Mouse (Mus musculus) MEL (cell line): ENCODE measurements around the gene Gm20388. TPM values are rescaled to one million over a fixed set of nuclear protein-coding genes. Genes with fewer than 3 reads are reported as not detected.

Source experiments
- DNase-seq: peaks from one replicate; pipeline ENCODE4 v3.0.0; 2011; ENCODE audit warnings: low read depth, low spot score
- H3K27ac ChIP-seq: 2 replicates; pipeline ENCODE4 v1.5.1; 2012; ENCODE audit warnings: low read depth, mild to moderate bottlenecking, control low read depth, low read length, moderate library complexity; ENCODE audit not compliant: control insufficient read depth
- H3K27me3 ChIP-seq, 2 experiments: fragments of 150-350 bp in 1 of 2; sonication (generic) in 1 of 2; 2 replicates each; pipeline ENCODE4 v1.6.1; 2012; ENCODE audit warnings: low read length in 2 of 2, mild to moderate bottlenecking in 2 of 2, improper control_type of control experiment in 1 of 2, moderate library complexity in 1 of 2; ENCODE audit not compliant: insufficient read depth in 2 of 2, control insufficient read depth in 1 of 2
- H3K36me3 ChIP-seq, 2 experiments: 2 replicates each; pipeline ENCODE4 v1.6.1; 2012 to 2014; ENCODE audit warnings: low read length in 2 of 2, improper control_type of control experiment in 1 of 2, inconsistent platforms in 1 of 2, mild to moderate bottlenecking in 1 of 2; ENCODE audit not compliant: insufficient read depth in 2 of 2, control insufficient read depth in 1 of 2
- H3K4me1 ChIP-seq, 2 experiments: fragments of 150-350 bp in 1 of 2; sonication (generic) in 1 of 2; 2 replicates each; pipeline ENCODE4 v1.6.1; 2012; ENCODE audit warnings: low read length in 2 of 2, improper control_type of control experiment in 1 of 2, mild to moderate bottlenecking in 1 of 2; ENCODE audit not compliant: insufficient read depth in 2 of 2, control insufficient read depth in 1 of 2
- H3K4me3 ChIP-seq, 2 experiments: fragments of 150-350 bp in 1 of 2; sonication (generic) in 1 of 2; 2 replicates each; pipeline ENCODE4 v1.5.1; 2012; ENCODE audit warnings: low read depth in 2 of 2, low read length in 2 of 2, mild to moderate bottlenecking in 2 of 2, moderate library complexity in 2 of 2, control low read depth in 1 of 2, improper control_type of control experiment in 1 of 2; ENCODE audit not compliant: control insufficient read depth in 1 of 2, insufficient read depth in 1 of 2
- H3K79me2 ChIP-seq: 2 replicates; pipeline ENCODE4 v1.6.1; 2012; ENCODE audit warnings: mild to moderate bottlenecking, low read length, moderate library complexity; ENCODE audit not compliant: control insufficient read depth, poor library complexity, insufficient read depth
- H3K9ac ChIP-seq: 2 replicates; pipeline ENCODE4 v1.6.1; 2012; ENCODE audit warnings: low read depth, mild to moderate bottlenecking, control low read depth, low read length, moderate library complexity; ENCODE audit not compliant: control insufficient read depth, poor library complexity, severe bottlenecking
- H3K9me3 ChIP-seq: fragments of 150-350 bp; sonication (generic); replicated peaks from 2 replicates; pipeline ENCODE4 v1.6.1; 2012; ENCODE audit warnings: mild to moderate bottlenecking, low read length, improper control_type of control experiment, moderate library complexity; ENCODE audit not compliant: insufficient read depth
- BHLHE40 ChIP-seq: IDR thresholded peaks from 2 replicates; pipeline ENCODE4 v1.6.1; 2012; ENCODE audit warnings: low read depth, mild to moderate bottlenecking, inconsistent platforms, low read length, improper control_type of control experiment, borderline replicate concordance
- CHD1 ChIP-seq: IDR thresholded peaks from 2 replicates; pipeline ENCODE4 v1.6.1; 2012; ENCODE audit warnings: low read depth, mild to moderate bottlenecking, inconsistent platforms, low read length, improper control_type of control experiment
- ETS1 ChIP-seq: IDR thresholded peaks from 2 replicates; pipeline ENCODE4 v1.6.1; 2012; ENCODE audit warnings: low read depth, mild to moderate bottlenecking, inconsistent platforms, low read length, improper control_type of control experiment, moderate library complexity
- GABPA ChIP-seq: IDR thresholded peaks from 2 replicates; pipeline ENCODE4 v1.6.1; 2012; ENCODE audit warnings: low read depth, mild to moderate bottlenecking, inconsistent platforms, low read length, improper control_type of control experiment, moderate library complexity
- GATA1 ChIP-seq: IDR thresholded peaks from 2 replicates; pipeline ENCODE4 v1.6.1; 2011; ENCODE audit warnings: low read depth, low read length, improper control_type of control experiment
- KAT2A ChIP-seq: conservative IDR thresholded peaks from 2 replicates; pipeline ENCODE4 v1.6.1; 2012; ENCODE audit warnings: low read depth, low read length, improper control_type of control experiment, inconsistent platforms
- MAZ ChIP-seq: IDR thresholded peaks from 2 replicates; pipeline ENCODE4 v1.6.1; 2012; ENCODE audit warnings: low read depth, mild to moderate bottlenecking, inconsistent platforms, low read length, improper control_type of control experiment
- POLR2AphosphoS2 ChIP-seq: IDR thresholded peaks from 2 replicates; pipeline ENCODE4 v1.6.1; 2011; ENCODE audit warnings: low read length, improper control_type of control experiment
- RAD21 ChIP-seq: IDR thresholded peaks from 2 replicates; pipeline ENCODE4 v1.6.1; 2011; ENCODE audit warnings: mild to moderate bottlenecking, low read depth, low read length, improper control_type of control experiment
- RCOR1 ChIP-seq: IDR thresholded peaks from 2 replicates; pipeline ENCODE4 v1.6.1; 2012; ENCODE audit warnings: low read depth, mild to moderate bottlenecking, inconsistent platforms, low read length, improper control_type of control experiment
- SIN3A ChIP-seq: IDR thresholded peaks from 2 replicates; pipeline ENCODE4 v1.6.1; 2012; ENCODE audit warnings: low read length, improper control_type of control experiment, inconsistent platforms
- SMC3 ChIP-seq: IDR thresholded peaks from 2 replicates; pipeline ENCODE4 v1.6.1; 2011; ENCODE audit warnings: low read depth, low read length, improper control_type of control experiment
- TBP ChIP-seq: IDR thresholded peaks from 2 replicates; pipeline ENCODE4 v1.8.0; 2011; ENCODE audit warnings: low read depth, low read length, improper control_type of control experiment
- USF1 ChIP-seq: IDR thresholded peaks from 2 replicates; pipeline ENCODE4 v1.6.1; 2014; ENCODE audit warnings: low read depth, mild to moderate bottlenecking, inconsistent platforms, low read length, improper control_type of control experiment, moderate library complexity
- USF2 ChIP-seq, 2 experiments: IDR thresholded peaks; 2 replicates each; pipeline ENCODE4 v1.6.1; 2011 to 2012; ENCODE audit warnings: improper control_type of control experiment in 2 of 2, low read length in 2 of 2, borderline replicate concordance in 1 of 2, inconsistent platforms in 1 of 2, low read depth in 1 of 2, mild to moderate bottlenecking in 1 of 2; ENCODE audit not compliant: insufficient read depth in 1 of 2
- ZC3H11A ChIP-seq: IDR thresholded peaks from 2 replicates; pipeline ENCODE4 v1.6.1; 2012; ENCODE audit warnings: low read depth, mild to moderate bottlenecking, inconsistent platforms, low read length, improper control_type of control experiment
- ZMIZ1 ChIP-seq: IDR thresholded peaks from 2 replicates; pipeline ENCODE4 v1.6.1; 2012; ENCODE audit warnings: low read depth, mild to moderate bottlenecking, inconsistent platforms, low read length, improper control_type of control experiment, moderate library complexity
- ZNF384 ChIP-seq: IDR thresholded peaks from 2 replicates; pipeline ENCODE4 v1.6.1; 2012; ENCODE audit warnings: low read depth, mild to moderate bottlenecking, inconsistent platforms, low read length, improper control_type of control experiment
- polyA plus RNA-seq, 2 experiments: library from polyadenylated mRNA; stranded (reverse) in 1 of 2; unstranded in 1 of 2; fragments of >175 nt in 1 of 2; fragments of >200 nt in 1 of 2; gene quantifications; 2 replicates each; pipeline versions ENCODE4 v1.2.1 to v1.2.4; 2012; ENCODE audit warnings: low replicate concordance in 2 of 2, low read depth in 1 of 2; ENCODE audit not compliant: insufficient read length in 2 of 2, insufficient read depth in 1 of 2, missing spikeins in 1 of 2
- total RNA-seq: library from RNA; depleted of rRNA; stranded (reverse); fragments of 300-350 nt; gene quantifications from 2 replicates; pipeline ENCODE4 v1.2.3, GENCODE M21; 2012

The Gm20388 gene
- total and polyA plus RNA-seq, 3 experiments: 11.1 to 17.8 TPM; not detected in 1

DNA sequence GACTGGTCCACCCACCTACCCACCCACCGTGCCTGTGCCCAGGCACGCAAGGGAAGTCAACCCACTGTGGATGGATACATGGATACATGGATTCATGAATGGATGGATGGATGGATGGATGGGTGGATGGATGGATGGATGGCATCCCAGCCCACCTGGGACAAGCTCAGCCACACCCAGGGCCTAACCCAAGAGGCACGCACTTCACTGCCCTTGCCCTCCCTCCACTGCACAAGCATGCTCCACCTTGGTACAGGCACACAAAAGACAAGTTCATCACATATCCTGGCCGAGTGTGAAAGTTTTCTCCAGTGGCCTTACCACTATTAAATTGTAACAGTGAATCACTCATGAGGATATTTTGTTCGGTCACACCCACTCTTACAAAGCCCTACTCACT, 3713.6 kb downstream of the Gm20388 start:
- no peak for DNase-seq
- TF ChIP-seq ZNF384: no peak
- no peak for TF ChIP-seq ZMIZ1
- no peak for TF ChIP-seq TBP
- TF ChIP-seq SIN3A: no peak
- TF ChIP-seq MAZ: no peak
- TF ChIP-seq KAT2A: no peak
- TF ChIP-seq GABPA: no peak
- no peak for TF ChIP-seq CHD1
- TF ChIP-seq USF1: no peak
- TF ChIP-seq POLR2AphosphoS2: no peak
- no peak for TF ChIP-seq ETS1
- TF ChIP-seq SMC3: no peak
- no peak for TF ChIP-seq USF2 (IDR thresholded peaks at IDR 0.05; ENCODE audit: borderline replicate concordance in 1 of 2, insufficient read depth in 1 of 2, low read depth in 1 of 2, low read length in 2 of 2)
- no peak for TF ChIP-seq BHLHE40
- TF ChIP-seq RAD21: no peak
- no peak overlapping the region for H3K4me3 ChIP-seq

DNA sequence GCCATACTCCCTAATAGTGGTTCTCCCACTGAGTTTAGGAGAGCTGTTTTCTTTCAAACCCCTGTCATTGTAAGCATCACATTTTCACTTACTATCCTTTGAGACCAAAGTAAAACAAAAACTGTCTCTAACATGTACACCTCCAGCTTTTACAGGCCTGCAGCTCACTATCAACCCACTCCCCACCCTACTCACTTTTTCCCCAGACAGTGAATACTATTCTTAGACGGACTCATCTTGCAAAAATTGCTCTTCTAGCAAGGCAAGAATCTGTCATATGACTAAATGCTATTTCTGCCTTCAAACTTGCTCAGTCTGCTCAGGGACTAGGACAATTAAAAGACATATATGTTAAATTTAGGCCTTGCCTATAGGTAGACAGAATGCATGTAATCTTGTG, 3714.1 kb downstream of the Gm20388 start:
- Histone ChIP-seq H3K9me3 (no peaks in the 10 kb centered on the region), H3K36me3 (no peaks in the 10 kb centered on the region), H3K4me1 (no peaks in the 10 kb centered on the region), H3K79me2 (no peaks in the 10 kb centered on the region), H3K9ac (no peak overlapping the region), H3K27ac (no peak overlapping the region), H3K27me3 (no peaks in the 10 kb centered on the region), H3K4me3 (no peak overlapping the region)
- DNase-seq: no peak
- TF ChIP-seq GATA1 (no peak), ZC3H11A (no peak), CHD1 (no peak), ETS1 (no peak), RCOR1 (no peak)

More for the DNA sequence above, 3713.6 kb downstream of the Gm20388 start:
- Histone ChIP-seq H3K9me3 (no peaks in the 10 kb centered on the region), H3K4me1 (no peaks in the 10 kb centered on the region), H3K27ac (no peak overlapping the region), H3K79me2 (no peaks in the 10 kb centered on the region), H3K9ac (no peak overlapping the region), H3K36me3 (no peaks in the 10 kb centered on the region), H3K27me3 (no peaks in the 10 kb centered on the region)
